Mouse (Mus musculus) small intestine, adult 2 months (tissue): ENCODE data around the gene Hoxd13.

Source experiments
- CTCF ChIP-seq: fragments of 200-500 bp; IDR thresholded peaks from 2 replicates; pipeline ENCODE4 v1.5.1; 2012; ENCODE audit warnings: low read depth, mild to moderate bottlenecking, control low read depth, inconsistent platforms, low read length, moderate library complexity, mixed read lengths; ENCODE audit not compliant: insufficient replicate concordance, insufficient read length; ENCODE audit errors: extremely low read depth
- POLR2A ChIP-seq: fragments of 200-500 bp; IDR thresholded peaks from 2 replicates; pipeline ENCODE4 v1.6.1; 2012; ENCODE audit warnings: low read depth, mild to moderate bottlenecking, control low read depth, inconsistent platforms, low read length, moderate library complexity

DNA sequence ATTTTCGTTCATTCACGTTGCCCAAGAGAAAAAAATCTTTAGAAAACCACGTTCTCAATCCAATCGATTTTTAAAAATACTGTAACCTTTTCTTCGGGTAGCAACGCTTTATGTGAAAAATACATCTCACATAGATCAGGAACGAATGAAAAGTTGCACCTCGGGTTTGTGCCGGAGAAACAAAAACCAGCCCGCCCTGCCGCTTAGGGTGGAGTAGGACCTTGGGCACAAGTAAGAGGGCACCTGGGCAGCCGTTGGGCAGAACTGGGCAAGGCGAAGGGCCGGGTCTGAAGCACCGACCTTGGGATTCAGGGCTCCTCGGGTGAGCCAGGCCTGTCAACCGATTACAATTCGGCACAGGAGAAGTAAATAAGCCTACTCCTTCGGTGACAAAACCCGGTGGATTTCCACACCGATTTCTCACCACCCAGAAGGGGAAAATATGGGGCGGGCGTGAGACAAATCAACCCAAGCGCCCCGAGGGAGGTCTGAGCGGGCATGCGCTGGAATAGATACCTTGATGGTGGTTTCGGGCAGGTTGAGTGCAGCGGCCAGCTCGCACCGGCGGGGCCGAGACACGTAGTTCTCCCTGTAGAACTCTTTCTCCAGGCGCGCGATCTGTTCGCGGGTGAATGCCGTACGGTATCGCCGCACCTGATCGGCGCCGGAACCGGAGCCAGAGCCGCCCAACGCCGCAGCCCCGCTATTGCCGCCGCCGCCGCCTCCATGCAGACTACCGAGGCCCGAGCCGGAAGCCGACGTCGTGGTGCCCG is 10.7 kb upstream of the Hoxd13 start:
- TF ChIP-seq CTCF: no peak
- TF ChIP-seq POLR2A: no peak
